Mouse (Mus musculus): Measurements from ENCODE around the gene Cfap221. TPM values are rescaled to one million over a fixed set of nuclear protein-coding genes. Genes with fewer than 3 reads are reported as not detected.

Gene Cfap221
- total and polyA plus RNA-seq, 2 experiments from 2014 or later: 0.25 TPM; not detected in 1

DNA sequence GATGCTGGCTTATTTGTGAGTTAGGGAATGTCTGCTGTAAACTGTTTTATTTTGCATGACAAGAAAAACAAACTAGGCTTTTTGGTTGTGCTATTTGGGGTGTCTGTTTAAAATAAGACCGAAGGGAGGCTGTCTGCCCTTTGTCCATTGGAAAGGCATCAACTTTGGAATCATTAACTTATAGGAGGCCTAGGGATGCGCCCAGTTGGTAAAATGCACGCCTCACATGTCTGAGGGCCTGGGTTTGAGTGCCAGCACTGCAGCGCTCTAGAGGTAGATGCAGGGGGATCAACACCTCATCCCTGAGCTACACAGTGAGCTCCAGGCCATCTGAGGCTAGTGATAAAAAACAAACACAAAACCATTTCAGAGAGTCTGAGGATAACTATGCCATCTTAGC lies 119.6 kb downstream of the Cfap221 start:
- WGBS: 87% methylated on average over 4 of the region's 4 CpGs
- H3K4me1 ChIP-seq (ENCODE audit: insufficient read depth, low read length): peaks cover 3% of the 10 kb centered on the region; the same call in 1 of the 2 replicates
- no peaks in the 10 kb centered on the region for H3K36me3 ChIP-seq (ENCODE audit: insufficient read depth, low read length)
- H3K27ac ChIP-seq: no peak overlapping the region
- no peak for TF ChIP-seq CTCF (IDR thresholded peaks at IDR 0.05; ENCODE audit: low read depth)
- H3K4me2 ChIP-seq (ENCODE audit: low read depth, low read length): no peak overlapping the region
- ATAC-seq (no peak), DNase-seq (ENCODE audit: low spot score) (no peak)
- H3K9ac ChIP-seq (replicated peaks; ENCODE audit: low read length): no peak overlapping the region
- H3K9me3 ChIP-seq (ENCODE audit: low read length): no peaks in the 10 kb centered on the region; the same call in 1 of the 2 replicates
- H3K4me3 ChIP-seq (ENCODE audit: low read length): no peak overlapping the region
- no peaks in the 10 kb centered on the region for H3K27me3 ChIP-seq (ENCODE audit: insufficient read depth, low read length)

Other genes with a start within 250 kb of the Cfap221 start
- 30.3 and 36.4 TPM in 2 replicates for gene Ptpn4, start 159.6 kb downstream of the Cfap221 start, total RNA-seq (2014; rRNA removed)
- 7.3 and 7.6 TPM in 2 replicates for gene Ptpn4, start 159.6 kb downstream of the Cfap221 start, polyA plus RNA-seq (2015; fragmentation: Nextera tagmentation; extraction: Ambion mirVana)
- gene Tmem177, start 84.0 kb downstream of the Cfap221 start, total RNA-seq (2014; rRNA removed): 6.8 and 10.8 TPM in 2 replicates
- gene Tmem177, start 84.0 kb downstream of the Cfap221 start, polyA plus RNA-seq (2015; fragmentation: Nextera tagmentation; extraction: Ambion mirVana): 4.2 and 4.5 TPM in 2 replicates
- 1.9 and 2.0 TPM in 2 replicates for gene Sctr, start 9.7 kb upstream of the Cfap221 start, total RNA-seq (2014; rRNA removed)
- gene Sctr, start 9.7 kb upstream of the Cfap221 start, polyA plus RNA-seq (2015; fragmentation: Nextera tagmentation; extraction: Ambion mirVana): 0.93 and 1.2 TPM in 2 replicates
- 2.9 and 3.8 TPM in 2 replicates for gene Tmem37, start 76.8 kb upstream of the Cfap221 start, total RNA-seq (2014; rRNA removed)
- gene Tmem37, start 76.8 kb upstream of the Cfap221 start, polyA plus RNA-seq (2015; fragmentation: Nextera tagmentation; extraction: Ambion mirVana): 9.1 and 9.4 TPM in 2 replicates
- gene Dbi, start 123.8 kb upstream of the Cfap221 start, total RNA-seq (2014; rRNA removed): 529 and 602 TPM in 2 replicates
- gene Dbi, start 123.8 kb upstream of the Cfap221 start, polyA plus RNA-seq (2015; fragmentation: Nextera tagmentation; extraction: Ambion mirVana): 2,773 and 3,206 TPM in 2 replicates
- gene 3110009E18Rik, start 124.0 kb upstream of the Cfap221 start, total RNA-seq (2014; rRNA removed): 2.2 and 2.5 TPM in 2 replicates
- gene 3110009E18Rik, start 124.0 kb upstream of the Cfap221 start, polyA plus RNA-seq (2015; fragmentation: Nextera tagmentation; extraction: Ambion mirVana): 10.7 and 15.2 TPM in 2 replicates

All from hindbrain, postnatal 0 days (tissue).